ENCODE assay signal across 8 mouse cellular contexts in the genomic region with DNA sequence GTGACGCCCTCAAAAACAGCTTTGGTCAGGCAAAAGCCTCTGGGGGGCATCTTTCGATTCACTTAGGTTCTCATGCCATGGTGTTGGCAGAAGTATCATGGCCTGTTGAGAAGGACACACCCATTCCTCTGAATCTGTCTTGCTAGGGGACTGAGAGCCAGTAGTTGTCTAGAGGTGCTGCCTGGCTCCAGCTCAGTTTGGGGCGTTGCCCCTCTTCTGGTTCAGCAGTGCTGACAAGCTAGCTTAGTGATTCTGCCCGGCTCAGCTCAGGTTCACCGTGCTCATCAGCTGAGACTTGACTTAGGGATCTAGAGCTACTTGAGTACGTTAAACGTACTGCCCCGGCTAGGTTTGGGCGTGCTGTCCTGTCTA. TPM values are rescaled to one million over a fixed set of nuclear protein-coding genes. Genes with fewer than 3 reads are reported as not detected.
A peak's percentile ranks its signal among the peaks of the same experiment; 100 is the strongest.
DNase-seq lines count a peak whose midpoint lies in the region; ATAC-seq and TF ChIP-seq lines count a peak whose summit lies in the region.

No protein-coding gene starts in this region.

- H3K9ac ChIP-seq in embryonic facial prominence, embryonic 12.5 days: peak overlapping the region; percentile 41; the same call in 1 of the 2 replicates
- no peak overlapping the region for H3K9ac ChIP-seq in intestine, postnatal 0 days (ENCODE audit: low read depth, low read length)

- no peaks in the 10 kb centered on the region for H3K4me1 ChIP-seq in embryonic facial prominence, embryonic 12.5 days
- H3K4me1 ChIP-seq in intestine, postnatal 0 days (replicated peaks; ENCODE audit: control insufficient read depth, insufficient read depth, low read length): no peaks in the 10 kb centered on the region

- peak overlapping the region; percentile 84 for H3K4me2 ChIP-seq in embryonic facial prominence, embryonic 12.5 days (replicated peaks)
- H3K4me2 ChIP-seq in intestine, postnatal 0 days (replicated peaks; ENCODE audit: low read depth): peak overlapping the region; percentile 92

- H3K36me3 ChIP-seq in embryonic facial prominence, embryonic 12.5 days: no peaks in the 10 kb centered on the region
- H3K36me3 ChIP-seq in intestine, postnatal 0 days (ENCODE audit: control insufficient read depth, insufficient read depth): no peaks in the 10 kb centered on the region

- peak; percentile 14 for DNase-seq in kidney, postnatal 10 days
- no peak for DNase-seq in kidney, adult 8-10 months
- peak; percentile 83 to 91 for DNase-seq in natural killer cell, adult 2 months (ENCODE audit: low spot score in 2 of 2)
- DNase-seq in ovary, postnatal 14 days (ENCODE audit: low spot score): no peak
- no peak for DNase-seq in right cerebral cortex, postnatal 14 days
- DNase-seq in layer of hippocampus, postnatal 36 days: no peak

- peak overlapping the region; percentile 59 for H3K4me3 ChIP-seq in embryonic facial prominence, embryonic 12.5 days
- peak overlapping the region; percentile 59 for H3K4me3 ChIP-seq in intestine, postnatal 0 days (ENCODE audit: low read depth, low read length)

- WGBS in embryonic facial prominence, embryonic 12.5 days: 20% methylated on average over 9 of the region's 9 CpGs
- WGBS in intestine, postnatal 0 days: 23% methylated on average over 9 of the region's 9 CpGs

- H3K27ac ChIP-seq in embryonic facial prominence, embryonic 12.5 days: no peak overlapping the region
- H3K27ac ChIP-seq in intestine, postnatal 0 days (ENCODE audit: low read depth, low read length): no peak overlapping the region

- no peaks in the 10 kb centered on the region for H3K9me3 ChIP-seq in embryonic facial prominence, embryonic 12.5 days
- no peaks in the 10 kb centered on the region for H3K9me3 ChIP-seq in intestine, postnatal 0 days (ENCODE audit: control insufficient read depth)

- H3K27me3 ChIP-seq in embryonic facial prominence, embryonic 12.5 days: peaks cover 12% of the 10 kb centered on the region
- H3K27me3 ChIP-seq in intestine, postnatal 0 days (replicated peaks; ENCODE audit: control insufficient read depth, insufficient read depth, low read length): no peaks in the 10 kb centered on the region

- TF ChIP-seq CTCF in intestine, postnatal 0 days (IDR thresholded peaks at IDR 0.05; ENCODE audit: low read depth): no peak

- ATAC-seq in embryonic facial prominence, embryonic 12.5 days (ENCODE audit: insufficient number of reproducible peaks, insufficient read depth, low FRiP score, low TSS enrichment): no peak
- ATAC-seq in intestine, postnatal 0 days: no peak

RNA-seq across cellular contexts. Expression of a gene that starts 0.5 kb away (rescaled TPM):
- 3.3 and 3.4 TPM in 2 replicates for polyA plus RNA-seq in embryonic facial prominence, embryonic 12.5 days (2016; fragmentation: Nextera tagmentation; extraction: Ambion mirVana)
- 2.0 TPM in 2 replicates for polyA plus RNA-seq in intestine, postnatal 0 days (2015; fragmentation: Nextera tagmentation; extraction: Ambion mirVana)
- total RNA-seq in layer of hippocampus, postnatal 36 days (2021): 1 to 10 TPM; 2.9 to 3.8 TPM

RNA-seq across cellular contexts. Expression of a gene that starts 51.4 kb away (rescaled TPM):
- polyA plus RNA-seq in embryonic facial prominence, embryonic 12.5 days (2016; fragmentation: Nextera tagmentation; extraction: Ambion mirVana): 0.69 and 0.87 TPM in 2 replicates
- polyA plus RNA-seq in intestine, postnatal 0 days (2015; fragmentation: Nextera tagmentation; extraction: Ambion mirVana): 0.58 and 0.61 TPM in 2 replicates
- total RNA-seq in layer of hippocampus, postnatal 36 days (2021): 100 to 1,000 TPM; 143 to 152 TPM

Comparison
In these comparisons a context has a peak if more than half of its experiments do, and no peak if none do; other contexts are left out.
1. DNase-seq: peak in kidney, postnatal 10 days (single experiment) and natural killer cell, adult 2 months (2 of 2); none in kidney, adult 8-10 months (0 of 2), ovary, postnatal 14 days (single experiment), right cerebral cortex, postnatal 14 days (single experiment) and layer of hippocampus, postnatal 36 days (0 of 2).